Mouse (Mus musculus): Measurements from ENCODE around the gene Pid1. TPM values are rescaled to one million over a fixed set of nuclear protein-coding genes. Genes with fewer than 3 reads are reported as not detected.
A peak's percentile ranks its signal among the peaks of the same experiment; 100 is the strongest.

Pid1 gene
- polyA plus RNA-seq, 1 experiment from 2014 or later = 107 TPM

DNA sequence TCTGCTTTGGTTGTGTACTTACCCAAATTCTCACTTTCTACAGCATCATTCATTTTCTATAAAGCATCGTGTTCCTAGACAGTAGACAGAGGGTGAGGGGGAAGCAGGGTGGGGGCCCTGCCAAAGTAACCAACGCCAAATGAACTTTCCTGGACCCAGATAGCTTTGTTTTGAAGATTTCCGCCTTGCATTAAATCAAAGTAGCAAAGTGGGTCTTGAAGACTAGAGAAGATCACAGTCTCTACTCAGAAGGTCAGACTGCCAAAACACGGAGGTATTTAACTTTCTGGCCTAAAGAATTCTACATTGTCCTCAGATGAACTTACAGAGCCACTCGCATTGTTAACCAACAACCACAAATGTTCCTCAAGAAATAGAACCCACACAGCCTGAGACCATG lies 109.6 kb downstream of the Pid1 start:
- no peaks in the 10 kb centered on the region for H3K27me3 ChIP-seq (replicated peaks; ENCODE audit: control insufficient read depth, insufficient read depth, low read length)
- no peaks in the 10 kb centered on the region; the same call in 1 of the 2 replicates for H3K4me1 ChIP-seq (ENCODE audit: control insufficient read depth, insufficient read depth, low read depth, low read length)
- ATAC-seq = no peak
- H3K36me3 ChIP-seq (ENCODE audit: control insufficient read depth, insufficient read depth, low read length) = no peaks in the 10 kb centered on the region
- WGBS = 74% methylated on average over 5 of the region's 5 CpGs
- no peaks in the 10 kb centered on the region for H3K9me3 ChIP-seq (ENCODE audit: control insufficient read depth, low read length)
- no peak overlapping the region for H3K4me2 ChIP-seq (ENCODE audit: low read length)
- H3K9ac ChIP-seq (ENCODE audit: low read depth, low read length) = no peak overlapping the region
- H3K4me3 ChIP-seq (ENCODE audit: low read length) = no peak overlapping the region
- H3K27ac ChIP-seq (ENCODE audit: low read depth, low read length) = no peak overlapping the region

DNA sequence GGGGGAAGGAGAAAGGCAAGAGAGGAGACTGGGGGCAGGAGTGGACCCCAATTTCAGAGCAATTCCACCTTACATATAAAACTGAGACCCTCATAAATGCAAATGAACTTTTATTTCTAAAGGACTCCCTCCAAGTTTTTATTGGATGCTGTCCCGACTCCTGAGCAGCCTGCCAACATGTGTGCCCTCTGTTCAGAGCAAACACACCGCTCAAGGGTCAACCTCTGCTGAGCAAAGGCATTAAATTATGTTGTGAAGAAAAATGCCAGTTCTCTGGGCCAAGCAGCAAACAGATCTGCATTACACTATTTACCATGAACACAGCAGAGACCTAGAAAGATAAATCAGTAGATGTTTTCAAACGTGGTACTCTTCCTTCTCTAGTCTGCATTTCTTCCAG lies 110.1 kb downstream of the Pid1 start:
- Histone ChIP-seq H3K4me1 (ENCODE audit: control insufficient read depth, insufficient read depth, low read depth, low read length) (no peaks in the 10 kb centered on the region; the same call in 1 of the 2 replicates), H3K4me2 (ENCODE audit: low read length) (no peak overlapping the region), H3K27ac (ENCODE audit: low read depth, low read length) (no peak overlapping the region), H3K36me3 (ENCODE audit: control insufficient read depth, insufficient read depth, low read length) (no peaks in the 10 kb centered on the region), H3K4me3 (ENCODE audit: low read length) (no peak overlapping the region), H3K9ac (ENCODE audit: low read depth, low read length) (no peak overlapping the region), H3K27me3 (replicated peaks; ENCODE audit: control insufficient read depth, insufficient read depth, low read length) (no peaks in the 10 kb centered on the region), H3K9me3 (ENCODE audit: control insufficient read depth, low read length) (no peaks in the 10 kb centered on the region)
- WGBS = 36% methylated on average over 3 of the region's 3 CpGs
- 0 out of 2 replicates have a peak, but pooled peaks have one; percentile 48 for ATAC-seq

DNA sequence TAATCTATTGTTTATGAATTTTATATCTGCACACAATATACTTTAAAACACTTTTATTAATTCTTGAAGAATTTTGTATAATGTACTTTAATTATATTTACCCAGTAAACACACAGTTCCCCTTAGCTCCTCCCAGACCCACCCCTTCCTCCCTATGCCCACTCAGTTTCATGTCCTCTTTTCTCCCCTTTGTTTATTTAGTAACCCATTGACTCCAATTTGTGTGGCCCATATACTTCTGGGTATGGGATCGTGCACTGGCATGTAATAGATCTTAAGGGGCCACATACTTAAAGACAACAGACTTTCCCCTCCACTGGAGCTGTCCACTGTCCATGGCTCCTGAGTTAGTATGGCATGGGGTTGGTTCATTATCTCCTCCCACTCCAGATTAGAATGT lies 112.8 kb downstream of the Pid1 start:
- Histone ChIP-seq H3K9ac (ENCODE audit: low read depth, low read length) (no peak overlapping the region), H3K36me3 (ENCODE audit: control insufficient read depth, insufficient read depth, low read length) (no peaks in the 10 kb centered on the region), H3K4me3 (ENCODE audit: low read length) (no peak overlapping the region), H3K4me1 (ENCODE audit: control insufficient read depth, insufficient read depth, low read depth, low read length) (no peaks in the 10 kb centered on the region; the same call in 1 of the 2 replicates), H3K4me2 (ENCODE audit: low read length) (no peak overlapping the region), H3K27me3 (replicated peaks; ENCODE audit: control insufficient read depth, insufficient read depth, low read length) (no peaks in the 10 kb centered on the region), H3K27ac (ENCODE audit: low read depth, low read length) (no peak overlapping the region), H3K9me3 (ENCODE audit: control insufficient read depth, low read length) (no peaks in the 10 kb centered on the region)
- WGBS = 63% methylated on average over 1 of the region's 1 CpGs
- no peak for ATAC-seq

DNA sequence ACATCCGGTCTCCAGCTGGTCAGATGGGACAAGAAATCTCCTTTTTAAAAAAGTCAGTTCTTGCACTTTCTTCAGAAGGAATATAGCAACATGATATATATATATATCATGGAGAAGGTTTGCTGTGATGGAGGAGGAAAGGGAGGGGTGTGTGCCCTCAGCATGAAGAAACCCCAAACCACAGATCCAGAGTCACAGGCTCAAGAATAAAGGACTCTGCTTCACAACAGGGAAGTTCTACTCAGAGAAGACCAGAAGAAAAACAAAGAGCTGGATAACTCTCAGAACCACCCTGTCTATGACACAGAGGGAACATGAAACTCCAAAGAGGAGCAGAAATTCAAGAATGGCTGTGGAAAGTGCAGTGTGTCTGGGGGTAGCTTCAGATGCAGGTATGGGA lies 113.2 kb downstream of the Pid1 start:
- H3K4me2 ChIP-seq (ENCODE audit: low read length) = no peak overlapping the region
- no peak overlapping the region for H3K4me3 ChIP-seq (ENCODE audit: low read length)
- WGBS = 93% methylated on average over 1 of the region's 1 CpGs
- H3K4me1 ChIP-seq (ENCODE audit: control insufficient read depth, insufficient read depth, low read depth, low read length) = no peaks in the 10 kb centered on the region; the same call in 1 of the 2 replicates
- H3K36me3 ChIP-seq (ENCODE audit: control insufficient read depth, insufficient read depth, low read length) = no peaks in the 10 kb centered on the region
- no peaks in the 10 kb centered on the region for H3K27me3 ChIP-seq (replicated peaks; ENCODE audit: control insufficient read depth, insufficient read depth, low read length)
- no peak overlapping the region for H3K27ac ChIP-seq (ENCODE audit: low read depth, low read length)
- no peaks in the 10 kb centered on the region for H3K9me3 ChIP-seq (ENCODE audit: control insufficient read depth, low read length)
- H3K9ac ChIP-seq (ENCODE audit: low read depth, low read length) = no peak overlapping the region
- no peak for ATAC-seq

DNA sequence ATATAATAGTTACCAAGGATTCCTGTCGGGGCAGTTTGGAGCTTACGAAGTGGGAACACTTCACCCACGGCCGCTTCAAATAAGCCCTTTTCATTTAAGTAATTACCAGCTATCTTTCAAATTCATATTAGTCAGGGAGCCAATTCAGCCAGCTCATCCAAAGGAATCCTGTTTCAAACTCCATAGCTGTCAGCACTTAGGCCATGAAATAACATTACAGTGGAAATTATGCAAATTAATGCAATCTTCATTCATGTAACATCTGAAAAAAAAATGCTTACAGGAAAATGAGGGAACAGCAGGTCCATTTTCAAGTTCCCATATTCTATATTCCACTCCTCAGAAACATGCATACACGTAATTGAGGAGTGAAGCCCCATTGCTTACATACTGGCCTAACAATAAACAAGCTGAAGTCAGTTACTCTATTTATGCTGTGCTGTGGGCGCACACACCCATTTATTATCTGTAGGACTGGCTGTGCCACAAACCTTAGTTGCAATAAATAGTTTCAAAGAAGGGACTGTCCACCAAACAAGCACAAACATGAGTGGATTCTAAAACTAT lies 114.1 kb downstream of the Pid1 start:
- H3K27ac ChIP-seq (ENCODE audit: low read depth, low read length) = no peak overlapping the region
- ATAC-seq = no peak
- no peak overlapping the region for H3K4me2 ChIP-seq (ENCODE audit: low read length)
- H3K9me3 ChIP-seq (ENCODE audit: control insufficient read depth, low read length) = no peaks in the 10 kb centered on the region
- H3K4me3 ChIP-seq (ENCODE audit: low read length) = no peak overlapping the region
- 43% methylated on average over 6 of the region's 6 CpGs for WGBS
- H3K4me1 ChIP-seq (ENCODE audit: control insufficient read depth, insufficient read depth, low read depth, low read length) = no peaks in the 10 kb centered on the region; the same call in 1 of the 2 replicates
- no peaks in the 10 kb centered on the region for H3K36me3 ChIP-seq (ENCODE audit: control insufficient read depth, insufficient read depth, low read length)
- H3K27me3 ChIP-seq (replicated peaks; ENCODE audit: control insufficient read depth, insufficient read depth, low read length) = no peaks in the 10 kb centered on the region
- no peak overlapping the region for H3K9ac ChIP-seq (ENCODE audit: low read depth, low read length)

DNA sequence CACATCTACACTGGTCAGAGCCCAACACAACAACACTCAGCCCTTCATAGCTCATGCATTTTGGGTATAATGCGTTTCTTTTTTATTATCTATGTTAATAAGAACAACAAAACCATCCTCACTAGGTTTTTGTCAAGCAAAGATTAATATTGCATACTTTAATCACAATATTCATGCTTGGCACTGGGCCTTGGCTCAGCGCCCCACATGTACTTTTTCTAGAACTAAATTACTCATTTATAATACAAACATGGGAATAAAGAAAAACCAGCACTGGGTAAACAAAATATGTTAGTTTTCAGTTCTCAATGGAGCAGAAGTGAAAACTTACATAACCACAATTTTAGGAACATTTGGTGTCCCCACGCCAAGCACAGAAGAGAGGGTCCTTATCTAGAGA lies 116.9 kb downstream of the Pid1 start:
- no peak overlapping the region for H3K4me2 ChIP-seq (ENCODE audit: low read length)
- H3K4me3 ChIP-seq (ENCODE audit: low read length) = no peak overlapping the region
- ATAC-seq = no peak
- H3K4me1 ChIP-seq (ENCODE audit: control insufficient read depth, insufficient read depth, low read depth, low read length) = no peaks in the 10 kb centered on the region; the same call in 1 of the 2 replicates
- 77% methylated on average over 3 of the region's 3 CpGs for WGBS
- no peak overlapping the region for H3K9ac ChIP-seq (ENCODE audit: low read depth, low read length)
- H3K27me3 ChIP-seq (replicated peaks; ENCODE audit: control insufficient read depth, insufficient read depth, low read length) = no peaks in the 10 kb centered on the region
- H3K27ac ChIP-seq (ENCODE audit: low read depth, low read length) = no peak overlapping the region
- no peaks in the 10 kb centered on the region for H3K9me3 ChIP-seq (ENCODE audit: control insufficient read depth, low read length)
- H3K36me3 ChIP-seq (ENCODE audit: control insufficient read depth, insufficient read depth, low read length) = no peaks in the 10 kb centered on the region

DNA sequence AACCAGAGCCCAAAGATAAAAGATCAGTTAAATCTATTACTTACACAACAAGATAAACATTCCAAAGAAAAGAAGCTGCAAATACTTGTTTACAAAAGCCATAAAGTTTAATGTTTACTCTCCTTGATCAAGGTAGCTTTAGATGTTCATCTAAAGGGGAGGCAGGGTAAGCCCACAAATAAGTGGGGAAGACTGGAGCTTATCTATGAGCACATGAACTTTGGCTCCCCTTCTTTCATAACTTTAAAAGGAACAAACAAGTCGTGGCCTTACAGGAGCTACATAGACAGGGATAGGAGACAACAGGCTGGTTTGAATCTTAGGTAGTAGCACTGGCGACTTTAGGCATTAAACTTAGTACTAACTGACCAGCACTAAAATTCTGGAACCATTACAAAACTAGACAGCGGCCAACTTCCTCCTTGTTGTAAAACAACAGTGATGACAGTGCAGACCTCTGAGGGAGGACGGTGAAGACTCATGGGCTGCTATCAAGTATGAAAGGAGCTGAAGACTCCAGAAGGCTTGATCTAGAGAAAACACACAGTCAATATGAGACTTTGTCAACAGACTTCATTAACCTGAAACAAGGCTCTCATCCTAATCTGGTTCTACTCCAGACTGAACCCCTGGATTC lies 122.7 kb downstream of the Pid1 start:
- 89% methylated on average over 4 of the region's 4 CpGs for WGBS
- Histone ChIP-seq H3K9ac (ENCODE audit: low read depth, low read length) (no peak overlapping the region), H3K36me3 (ENCODE audit: control insufficient read depth, insufficient read depth, low read length) (no peaks in the 10 kb centered on the region), H3K4me2 (ENCODE audit: low read length) (no peak overlapping the region), H3K27ac (ENCODE audit: low read depth, low read length) (no peak overlapping the region), H3K9me3 (ENCODE audit: control insufficient read depth, low read length) (no peaks in the 10 kb centered on the region), H3K27me3 (replicated peaks; ENCODE audit: control insufficient read depth, insufficient read depth, low read length) (no peaks in the 10 kb centered on the region), H3K4me3 (ENCODE audit: low read length) (no peak overlapping the region), H3K4me1 (ENCODE audit: control insufficient read depth, insufficient read depth, low read depth, low read length) (no peaks in the 10 kb centered on the region)
- no peak for ATAC-seq

DNA sequence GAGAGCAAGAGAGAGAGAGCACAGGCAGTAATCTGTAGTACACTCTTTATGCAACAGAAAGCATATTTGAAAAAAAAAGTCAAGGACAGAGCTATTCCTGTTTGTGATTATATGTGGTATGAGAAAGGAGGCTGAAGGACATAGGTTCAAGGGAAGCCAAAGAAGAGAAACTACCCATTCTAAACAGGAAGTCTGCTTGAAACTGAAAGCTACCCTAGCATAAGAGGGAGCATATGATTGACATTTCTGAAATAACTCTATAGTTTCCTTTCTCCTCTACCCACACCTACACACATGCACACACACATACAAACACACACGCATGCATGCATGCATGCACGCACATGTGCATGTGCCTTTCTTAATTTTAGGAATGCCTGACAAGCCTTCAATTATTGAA lies 123.8 kb downstream of the Pid1 start:
- no peaks in the 10 kb centered on the region for H3K27me3 ChIP-seq (replicated peaks; ENCODE audit: control insufficient read depth, insufficient read depth, low read length)
- 87% methylated on average over 2 of the region's 2 CpGs for WGBS
- H3K9me3 ChIP-seq (ENCODE audit: control insufficient read depth, low read length) = no peaks in the 10 kb centered on the region
- H3K4me1 ChIP-seq (ENCODE audit: control insufficient read depth, insufficient read depth, low read depth, low read length) = no peaks in the 10 kb centered on the region
- H3K4me3 ChIP-seq (ENCODE audit: low read length) = no peak overlapping the region
- no peak overlapping the region for H3K9ac ChIP-seq (ENCODE audit: low read depth, low read length)
- H3K36me3 ChIP-seq (ENCODE audit: control insufficient read depth, insufficient read depth, low read length) = no peaks in the 10 kb centered on the region
- no peak overlapping the region for H3K27ac ChIP-seq (ENCODE audit: low read depth, low read length)
- no peak overlapping the region for H3K4me2 ChIP-seq (ENCODE audit: low read length)
- no peak for ATAC-seq

DNA sequence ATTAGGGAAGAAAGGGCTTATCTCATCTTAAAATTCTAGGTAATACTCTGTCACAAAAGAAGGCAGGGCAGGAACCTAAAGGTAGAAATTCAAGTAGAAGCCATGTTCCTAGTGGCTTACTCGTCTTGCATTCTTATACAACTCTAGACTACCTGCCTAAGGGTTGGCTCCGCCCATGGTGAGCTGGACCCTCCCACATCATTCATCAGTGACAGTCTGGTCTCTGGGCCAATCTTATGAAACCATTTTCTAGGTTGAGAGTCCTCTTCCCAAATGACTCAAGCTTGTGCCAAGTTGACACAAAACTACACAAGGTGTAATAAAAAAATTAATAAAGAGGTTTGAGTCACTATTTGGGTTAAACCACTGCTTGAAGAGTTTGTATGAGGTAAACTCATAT lies 133.5 kb downstream of the Pid1 start:
- no peak for ATAC-seq
- Histone ChIP-seq H3K4me2 (ENCODE audit: low read length) (no peak overlapping the region), H3K36me3 (ENCODE audit: control insufficient read depth, insufficient read depth, low read length) (no peaks in the 10 kb centered on the region), H3K9ac (ENCODE audit: low read depth, low read length) (no peak overlapping the region), H3K9me3 (ENCODE audit: control insufficient read depth, low read length) (no peaks in the 10 kb centered on the region), H3K27me3 (replicated peaks; ENCODE audit: control insufficient read depth, insufficient read depth, low read length) (no peaks in the 10 kb centered on the region), H3K4me3 (ENCODE audit: low read length) (no peak overlapping the region), H3K4me1 (ENCODE audit: control insufficient read depth, insufficient read depth, low read depth, low read length) (no peaks in the 10 kb centered on the region), H3K27ac (ENCODE audit: low read depth, low read length) (no peak overlapping the region)
- 94% methylated on average over 2 of the region's 2 CpGs for WGBS
